Comparison of ENCODE assay signal across 8 mouse cellular contexts in genomic region chr3:87981894-87982835, GRCm38 (mm10). TPM values are rescaled to one million over a fixed set of nuclear protein-coding genes. Genes with fewer than 3 reads are reported as not detected.
A peak's percentile ranks its signal among the peaks of the same experiment; 100 is the strongest.
DNase-seq lines count a peak whose midpoint lies in the region; ATAC-seq and TF ChIP-seq lines count a peak whose summit lies in the region.

No protein-coding gene starts in this region.

- H3K27me3 ChIP-seq in forebrain, embryonic 16.5 days (replicated peaks; ENCODE audit: control insufficient read depth, insufficient read depth, low read length), result no peaks in the 10 kb centered on the region
- no peaks in the 10 kb centered on the region for H3K27me3 ChIP-seq in hindbrain, embryonic 14.5 days (ENCODE audit: control insufficient read depth, insufficient read depth, low read length)
- no peaks in the 10 kb centered on the region; the same call in 1 of the 2 replicates for H3K27me3 ChIP-seq in liver, adult 2 months (ENCODE audit: control insufficient read depth, insufficient read depth, low read length)
- H3K27me3 ChIP-seq in neural tube, embryonic 12.5 days (replicated peaks), result no peaks in the 10 kb centered on the region

- no peak for TF ChIP-seq CTCF in liver, adult 2 months (IDR thresholded peaks at IDR 0.05; ENCODE audit: low read depth, low read length)

- H3K4me3 ChIP-seq in forebrain, embryonic 16.5 days (replicated peaks; ENCODE audit: low read length), result no peak overlapping the region
- H3K4me3 ChIP-seq in hindbrain, embryonic 14.5 days (replicated peaks; ENCODE audit: low read length), result no peak overlapping the region
- no peak overlapping the region for H3K4me3 ChIP-seq in liver, adult 2 months (ENCODE audit: insufficient read depth, low read depth, low read length)
- H3K4me3 ChIP-seq in neural tube, embryonic 12.5 days, result no peak overlapping the region

- no peak overlapping the region; the same call in 1 of the 2 replicates for H3K4me2 ChIP-seq in forebrain, embryonic 16.5 days (ENCODE audit: low read length)
- H3K4me2 ChIP-seq in hindbrain, embryonic 14.5 days (replicated peaks), result no peak overlapping the region
- peak overlapping the region; percentile 52 for H3K4me2 ChIP-seq in neural tube, embryonic 12.5 days (replicated peaks)

- H3K79me2 ChIP-seq in liver, adult 2 months (ENCODE audit: control insufficient read depth, insufficient read depth, low read length), result no peaks in the 10 kb centered on the region

- H3K36me3 ChIP-seq in forebrain, embryonic 16.5 days (ENCODE audit: control insufficient read depth, insufficient read depth), result no peaks in the 10 kb centered on the region
- H3K36me3 ChIP-seq in hindbrain, embryonic 14.5 days (replicated peaks; ENCODE audit: control insufficient read depth, insufficient read depth), result no peaks in the 10 kb centered on the region; the same call in 1 of the 2 replicates
- H3K36me3 ChIP-seq in liver, adult 2 months (ENCODE audit: control insufficient read depth, insufficient read depth, low read length), result no peaks in the 10 kb centered on the region
- peaks cover 23% of the 10 kb centered on the region; the same call in 1 of the 2 replicates for H3K36me3 ChIP-seq in neural tube, embryonic 12.5 days

- H3K4me1 ChIP-seq in forebrain, embryonic 16.5 days (replicated peaks; ENCODE audit: control insufficient read depth, insufficient read depth, low read length), result peaks cover 49% of the 10 kb centered on the region
- H3K4me1 ChIP-seq in hindbrain, embryonic 14.5 days (replicated peaks; ENCODE audit: control insufficient read depth, insufficient read depth, low read length), result peaks cover 30% of the 10 kb centered on the region
- peaks cover 12% of the 10 kb centered on the region; the same call in 1 of the 2 replicates for H3K4me1 ChIP-seq in liver, adult 2 months (ENCODE audit: control insufficient read depth, insufficient read depth, low read length)
- H3K4me1 ChIP-seq in neural tube, embryonic 12.5 days, result peaks cover 61% of the 10 kb centered on the region

- WGBS in forebrain, embryonic 16.5 days, result 32% methylated on average over 12 of the region's 12 CpGs
- 35% methylated on average over 12 of the region's 12 CpGs for WGBS in hindbrain, embryonic 14.5 days
- 52% methylated on average over 12 of the region's 12 CpGs for WGBS in liver, adult 2 months
- 36% methylated on average over 12 of the region's 12 CpGs for WGBS in neural tube, embryonic 12.5 days

- DNase-seq in adrenal gland, adult 8-10 months, result peak; percentile 66
- no peak for DNase-seq in hindbrain, embryonic 14.5 days (ENCODE audit: low spot score)
- peak; percentile 41 for DNase-seq in liver, adult 2 months (ENCODE audit: extremely low read depth, low read depth, low spot score)
- DNase-seq in thymus, postnatal 4 days, result no peak
- DNase-seq in cerebellum, postnatal 14 days, result no peak
- no peak for DNase-seq in retina, embryonic 14.5 days (ENCODE audit: low spot score)

- H3K27ac ChIP-seq in forebrain, embryonic 16.5 days (ENCODE audit: low read length), result peak overlapping the region; percentile 57
- H3K27ac ChIP-seq in hindbrain, embryonic 14.5 days, result peak overlapping the region; percentile 28; the same call in 1 of the 2 replicates
- H3K27ac ChIP-seq in liver, adult 2 months (replicated peaks; ENCODE audit: insufficient read depth, low read depth, low read length), result peak overlapping the region; percentile 88
- peak overlapping the region; percentile 53 for H3K27ac ChIP-seq in neural tube, embryonic 12.5 days

- no peaks in the 10 kb centered on the region for H3K9me3 ChIP-seq in forebrain, embryonic 16.5 days (ENCODE audit: control insufficient read depth, low read length)
- no peaks in the 10 kb centered on the region for H3K9me3 ChIP-seq in hindbrain, embryonic 14.5 days (ENCODE audit: control insufficient read depth, low read length)
- H3K9me3 ChIP-seq in neural tube, embryonic 12.5 days, result no peaks in the 10 kb centered on the region

- H3K9ac ChIP-seq in forebrain, embryonic 16.5 days (replicated peaks; ENCODE audit: low read depth, low read length), result 0 out of 2 replicates have a peak overlapping the region, but pooled peaks have one; percentile 6
- no peak overlapping the region for H3K9ac ChIP-seq in hindbrain, embryonic 14.5 days
- no peak overlapping the region for H3K9ac ChIP-seq in liver, adult 2 months (ENCODE audit: low read depth, low read length)
- H3K9ac ChIP-seq in neural tube, embryonic 12.5 days, result peak overlapping the region; percentile 45

- ATAC-seq in forebrain, embryonic 16.5 days, result no peak
- ATAC-seq in hindbrain, embryonic 14.5 days (ENCODE audit: low FRiP score), result no peak
- 0 out of 2 replicates have a peak, but pooled peaks have one; percentile 4 for ATAC-seq in neural tube, embryonic 12.5 days (ENCODE audit: low FRiP score, low read depth)

- no peak for TF ChIP-seq POLR2A in liver, adult 2 months (IDR thresholded peaks at IDR 0.05; ENCODE audit: extremely low read depth, insufficient read depth, low read length)

RNA-seq across cellular contexts. Expression of gene Nes, which starts 11.3 kb away (rescaled TPM):
- 10 to 100 TPM in 1 of 4 experiments, 1 to 10 TPM in 3; 4.3 to 14.4 (median 6.8) TPM for total RNA-seq in adrenal gland, adult 8-10 months (2022)
- 35.7 and 41.6 TPM in 2 replicates for polyA plus RNA-seq in forebrain, embryonic 16.5 days (2015; fragmentation: Nextera tagmentation; extraction: Ambion mirVana)
- polyA plus RNA-seq in hindbrain, embryonic 14.5 days (2014; fragmentation: Nextera tagmentation; extraction: Ambion mirVana), result 20.5 and 20.7 TPM in 2 replicates
- 0.65 and 0.74 TPM in 2 replicates for total RNA-seq in liver, adult 2 months (2014; rRNA removed)
- polyA plus RNA-seq in liver, adult 2 months (2012; rRNA removed), result 0.53 and 0.55 TPM in 2 replicates
- polyA plus RNA-seq in neural tube, embryonic 12.5 days (2016; fragmentation: Nextera tagmentation; extraction: Ambion mirVana), result 140 and 169 TPM in 2 replicates

RNA-seq across cellular contexts. Expression of gene Bcan, which starts 17.9 kb away (rescaled TPM):
- total RNA-seq in adrenal gland, adult 8-10 months (2022), result 100 to 1,000 TPM in 2 of 4 experiments, 10 to 100 TPM in 2; 83.1 to 117 (median 106) TPM
- 34.8 and 43.6 TPM in 2 replicates for polyA plus RNA-seq in forebrain, embryonic 16.5 days (2015; fragmentation: Nextera tagmentation; extraction: Ambion mirVana)
- 89.1 and 99.3 TPM in 2 replicates for polyA plus RNA-seq in hindbrain, embryonic 14.5 days (2014; fragmentation: Nextera tagmentation; extraction: Ambion mirVana)
- 0.13 TPM in 1 of 2 replicates, not detected in the other for total RNA-seq in liver, adult 2 months (2014; rRNA removed)
- not detected in 2 replicates for polyA plus RNA-seq in liver, adult 2 months (2012; rRNA removed)
- 2.4 and 4.1 TPM in 2 replicates for polyA plus RNA-seq in neural tube, embryonic 12.5 days (2016; fragmentation: Nextera tagmentation; extraction: Ambion mirVana)

RNA-seq across cellular contexts. Expression of gene Crabp2, which starts 33.7 kb away (rescaled TPM):
- total RNA-seq in adrenal gland, adult 8-10 months (2022), result 1 to 10 TPM in 1 of 4 experiments, under 1 TPM in 2, not detected in 1; 0.31 to 1.0 (median 0.35) TPM
- polyA plus RNA-seq in forebrain, embryonic 16.5 days (2015; fragmentation: Nextera tagmentation; extraction: Ambion mirVana), result 18.9 and 19.4 TPM in 2 replicates
- polyA plus RNA-seq in hindbrain, embryonic 14.5 days (2014; fragmentation: Nextera tagmentation; extraction: Ambion mirVana), result 48.7 and 56.4 TPM in 2 replicates
- not detected in 2 replicates for total RNA-seq in liver, adult 2 months (2014; rRNA removed)
- not detected in 2 replicates for polyA plus RNA-seq in liver, adult 2 months (2012; rRNA removed)
- polyA plus RNA-seq in neural tube, embryonic 12.5 days (2016; fragmentation: Nextera tagmentation; extraction: Ambion mirVana), result 372 and 405 TPM in 2 replicates

RNA-seq across cellular contexts. Expression of gene Hapln2, which starts 45.2 kb away (rescaled TPM):
- not detected for total RNA-seq in adrenal gland, adult 8-10 months (2022)
- polyA plus RNA-seq in forebrain, embryonic 16.5 days (2015; fragmentation: Nextera tagmentation; extraction: Ambion mirVana), result 0.25 and 0.35 TPM in 2 replicates
- 0.41 and 0.67 TPM in 2 replicates for polyA plus RNA-seq in hindbrain, embryonic 14.5 days (2014; fragmentation: Nextera tagmentation; extraction: Ambion mirVana)
- not detected in 2 replicates for total RNA-seq in liver, adult 2 months (2014; rRNA removed)
- not detected in 2 replicates for polyA plus RNA-seq in liver, adult 2 months (2012; rRNA removed)
- polyA plus RNA-seq in neural tube, embryonic 12.5 days (2016; fragmentation: Nextera tagmentation; extraction: Ambion mirVana), result 0.24 and 0.60 TPM in 2 replicates

RNA-seq across cellular contexts. Expression of gene Rrnad1, which starts 51.6 kb away (rescaled TPM):
- total RNA-seq in adrenal gland, adult 8-10 months (2022), result 10 to 100 TPM; 18.6 to 27.6 (median 21.9) TPM
- 18.4 and 23.5 TPM in 2 replicates for polyA plus RNA-seq in forebrain, embryonic 16.5 days (2015; fragmentation: Nextera tagmentation; extraction: Ambion mirVana)
- 15.8 and 18.1 TPM in 2 replicates for polyA plus RNA-seq in hindbrain, embryonic 14.5 days (2014; fragmentation: Nextera tagmentation; extraction: Ambion mirVana)
- 5.3 and 6.2 TPM in 2 replicates for total RNA-seq in liver, adult 2 months (2014; rRNA removed)
- polyA plus RNA-seq in liver, adult 2 months (2012; rRNA removed), result 10.1 and 18.4 TPM in 2 replicates
- polyA plus RNA-seq in neural tube, embryonic 12.5 days (2016; fragmentation: Nextera tagmentation; extraction: Ambion mirVana), result 22.2 TPM in 2 replicates

Comparison
In these comparisons a context has a peak if more than half of its experiments do, and no peak if none do; other contexts are left out.
1. DNase-seq: peak in adrenal gland, adult 8-10 months (single experiment) and liver, adult 2 months (single experiment); none in hindbrain, embryonic 14.5 days (single experiment), thymus, postnatal 4 days (single experiment), cerebellum, postnatal 14 days (0 of 2) and retina, embryonic 14.5 days (single experiment).
2. H3K27ac ChIP-seq: peak in every context shown above with its lines; median percentile 88 in liver, adult 2 months; 57 in forebrain, embryonic 16.5 days; 53 in neural tube, embryonic 12.5 days; 28 in hindbrain, embryonic 14.5 days.
3. H3K9ac ChIP-seq: peak in forebrain, embryonic 16.5 days (single experiment) and neural tube, embryonic 12.5 days (single experiment); none in hindbrain, embryonic 14.5 days (single experiment) and liver, adult 2 months (single experiment).
4. RNA of gene Nes, which starts 11.3 kb away (polyA plus RNA-seq): 140 to 169 TPM in neural tube, embryonic 12.5 days, 35.7 to 41.6 TPM in forebrain, embryonic 16.5 days and 20.5 to 20.7 TPM in hindbrain, embryonic 14.5 days; 0.53 to 0.55 TPM in liver, adult 2 months; every median in the first group is over 10 times any median in the second.
5. RNA of gene Crabp2, which starts 33.7 kb away (polyA plus RNA-seq): 372 to 405 TPM in neural tube, embryonic 12.5 days, 48.7 to 56.4 TPM in hindbrain, embryonic 14.5 days and 18.9 to 19.4 TPM in forebrain, embryonic 16.5 days; not detected in liver, adult 2 months; every median in the first group is over 10 times any median in the second.